Mouse (Mus musculus) sigmoid colon, adult 10 weeks (tissue): ENCODE measurements around the gene Rasd2. TPM values are rescaled to one million over a fixed set of nuclear protein-coding genes. Genes with fewer than 3 reads are reported as not detected.

Experiments used
- polyA plus RNA-seq: library from polyadenylated mRNA; stranded (reverse); fragments of 350-450 nt; fragmentation: Illumina TruSeq; extraction: RNeasy Lipid Tissue Mini Kit (QIAGEN cat#74804); gene quantifications from one replicate; pipeline ENCODE4 v1.2.3, GENCODE M21; 2014; ENCODE audit warnings: low read depth, low replicate concordance

Rasd2 gene
- polyA plus RNA-seq: 2.5 TPM

DNA sequence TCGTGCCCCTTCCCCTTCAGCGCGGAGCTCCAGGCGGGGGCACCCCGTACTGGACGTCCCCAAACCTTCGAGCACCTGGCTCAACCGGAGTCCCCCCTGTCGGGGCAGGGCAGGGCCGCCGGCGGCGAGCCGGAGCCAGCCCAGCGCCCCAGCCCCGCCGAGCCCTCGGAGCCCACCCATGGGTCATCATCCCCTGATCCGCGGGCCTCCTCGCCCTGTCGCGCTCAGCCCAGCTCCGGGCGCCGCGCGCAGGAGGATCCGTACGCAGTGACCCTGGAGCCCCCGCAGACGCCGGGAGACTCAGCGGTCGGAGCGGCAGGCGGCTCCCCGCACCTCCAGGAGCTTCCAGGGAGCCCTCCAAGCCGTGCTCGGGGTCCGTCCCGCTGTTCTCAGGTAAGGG lies at the start of gene Rasd2:
TSS of gene Rasd2 (plus strand) at position 259 of the 400 bp plus-strand sequence.

Other genes with a start within 250 kb of the Rasd2 start
- gene Hmgxb4, start 220.6 kb upstream of the Rasd2 start, polyA plus RNA-seq: 29.7 TPM
- gene Tom1, start 180.2 kb upstream of the Rasd2 start, polyA plus RNA-seq: 0.79 TPM
- gene Hmox1, start 120.3 kb upstream of the Rasd2 start, polyA plus RNA-seq: 1.3 TPM
- 2.2 TPM for gene Mcm5, start 104.4 kb upstream of the Rasd2 start, polyA plus RNA-seq
- not detected for gene Gm10358, start 192.6 kb downstream of the Rasd2 start, polyA plus RNA-seq
- gene Iqcm, start 234.8 kb downstream of the Rasd2 start, polyA plus RNA-seq: not detected